Mouse (Mus musculus): ENCODE measurements at regions not wholly inside any gene's neighbourhood (a gene's known extent, or its start where the extent isn't known, plus 50 kb on each side); places are given as distances from the start of the nearest gene placed in this dataset.
A peak's percentile ranks its signal among the peaks of the same experiment; 100 is the strongest.

- H3K36me3 ChIP-seq (ENCODE audit: insufficient read depth, low read length), result no peaks in the 10 kb centered on the region
- no peak overlapping the region for H3K9ac ChIP-seq (ENCODE audit: low read depth, low read length)
- ATAC-seq (replicated peaks; ENCODE audit: low FRiP score, low read depth), result no peak
- H3K9me3 ChIP-seq (replicated peaks; ENCODE audit: low read length), result no peaks in the 10 kb centered on the region
- no peak overlapping the region for H3K4me3 ChIP-seq (replicated peaks; ENCODE audit: low read depth, low read length)
- no peaks in the 10 kb centered on the region for H3K4me1 ChIP-seq (replicated peaks; ENCODE audit: insufficient read depth, low read length)
- no peaks in the 10 kb centered on the region for H3K27me3 ChIP-seq (ENCODE audit: insufficient read depth, low read length)
- peak; percentile 19 for DNase-seq (ENCODE audit: low spot score)
- no peak overlapping the region for H3K4me2 ChIP-seq (ENCODE audit: low read length)
- no peak overlapping the region for H3K27ac ChIP-seq
- peak; percentile 30; the same call in 1 of the 2 replicates for TF ChIP-seq CTCF (IDR thresholded peaks at IDR 0.05; ENCODE audit: low read depth)
Observed at GRCm38 (mm10) chr12:37632368-37632767, 185.2 kb upstream of the Dgkb start.

GRCm38 (mm10) chr12:37633286-37633685 lies 184.2 kb upstream of the Dgkb start:
- no peak for DNase-seq (ENCODE audit: low spot score)
- H3K36me3 ChIP-seq (ENCODE audit: insufficient read depth, low read length), result no peaks in the 10 kb centered on the region
- no peaks in the 10 kb centered on the region for H3K9me3 ChIP-seq (replicated peaks; ENCODE audit: low read length)
- ATAC-seq (replicated peaks; ENCODE audit: low FRiP score, low read depth), result no peak
- no peak overlapping the region for H3K9ac ChIP-seq (ENCODE audit: low read depth, low read length)
- no peak for TF ChIP-seq CTCF (IDR thresholded peaks at IDR 0.05; ENCODE audit: low read depth)
- 61% methylated on average over 4 of the region's 4 CpGs for WGBS
- H3K4me3 ChIP-seq (replicated peaks; ENCODE audit: low read depth, low read length), result no peak overlapping the region
- no peaks in the 10 kb centered on the region for H3K27me3 ChIP-seq (ENCODE audit: insufficient read depth, low read length)
- H3K4me1 ChIP-seq (replicated peaks; ENCODE audit: insufficient read depth, low read length), result no peaks in the 10 kb centered on the region
- H3K4me2 ChIP-seq (ENCODE audit: low read length), result no peak overlapping the region
- no peak overlapping the region for H3K27ac ChIP-seq

GRCm38 (mm10) chr12:37646186-37646585 lies 171.3 kb upstream of the Dgkb start:
- Histone ChIP-seq H3K27me3 (ENCODE audit: insufficient read depth, low read length) (no peaks in the 10 kb centered on the region), H3K9me3 (replicated peaks; ENCODE audit: low read length) (no peaks in the 10 kb centered on the region), H3K36me3 (ENCODE audit: insufficient read depth, low read length) (no peaks in the 10 kb centered on the region), H3K4me3 (replicated peaks; ENCODE audit: low read depth, low read length) (no peak overlapping the region), H3K4me2 (ENCODE audit: low read length) (no peak overlapping the region), H3K9ac (ENCODE audit: low read depth, low read length) (no peak overlapping the region), H3K4me1 (replicated peaks; ENCODE audit: insufficient read depth, low read length) (no peaks in the 10 kb centered on the region), H3K27ac (no peak overlapping the region)
- DNase-seq (ENCODE audit: low spot score) (no peak), ATAC-seq (replicated peaks; ENCODE audit: low FRiP score, low read depth) (no peak)
- 76% methylated on average over 3 of the region's 3 CpGs for WGBS
- no peak for TF ChIP-seq CTCF (IDR thresholded peaks at IDR 0.05; ENCODE audit: low read depth)

- H3K36me3 ChIP-seq (ENCODE audit: insufficient read depth, low read length), result no peaks in the 10 kb centered on the region
- no peak overlapping the region for H3K4me3 ChIP-seq (replicated peaks; ENCODE audit: low read depth, low read length)
- TF ChIP-seq CTCF (IDR thresholded peaks at IDR 0.05; ENCODE audit: low read depth), result no peak
- H3K4me2 ChIP-seq (ENCODE audit: low read length), result no peak overlapping the region
- H3K4me1 ChIP-seq (replicated peaks; ENCODE audit: insufficient read depth, low read length), result no peaks in the 10 kb centered on the region
- 47% methylated on average over 4 of the region's 4 CpGs for WGBS
- ATAC-seq (replicated peaks; ENCODE audit: low FRiP score, low read depth) (no peak), DNase-seq (ENCODE audit: low spot score) (no peak)
- H3K9ac ChIP-seq (ENCODE audit: low read depth, low read length), result no peak overlapping the region
- H3K9me3 ChIP-seq (replicated peaks; ENCODE audit: low read length), result no peaks in the 10 kb centered on the region
- H3K27me3 ChIP-seq (ENCODE audit: insufficient read depth, low read length), result no peaks in the 10 kb centered on the region
- no peak overlapping the region for H3K27ac ChIP-seq
Observed at GRCm38 (mm10) chr12:37653287-37653686, 164.2 kb upstream of the Dgkb start.

GRCm38 (mm10) chr12:37654256-37654655 lies 163.3 kb upstream of the Dgkb start:
- H3K4me2 ChIP-seq (ENCODE audit: low read length), result no peak overlapping the region
- no peak overlapping the region for H3K9ac ChIP-seq (ENCODE audit: low read depth, low read length)
- no peak for ATAC-seq (replicated peaks; ENCODE audit: low FRiP score, low read depth)

GRCm38 (mm10) chr12:37660016-37660415 lies 157.5 kb upstream of the Dgkb start:
- Histone ChIP-seq H3K9me3 (replicated peaks; ENCODE audit: low read length) (no peaks in the 10 kb centered on the region), H3K9ac (ENCODE audit: low read depth, low read length) (no peak overlapping the region), H3K4me2 (ENCODE audit: low read length) (no peak overlapping the region), H3K27ac (no peak overlapping the region), H3K36me3 (ENCODE audit: insufficient read depth, low read length) (no peaks in the 10 kb centered on the region), H3K4me3 (replicated peaks; ENCODE audit: low read depth, low read length) (no peak overlapping the region), H3K4me1 (replicated peaks; ENCODE audit: insufficient read depth, low read length) (no peaks in the 10 kb centered on the region), H3K27me3 (ENCODE audit: insufficient read depth, low read length) (no peaks in the 10 kb centered on the region)
- WGBS, result 84% methylated on average over 1 of the region's 1 CpGs
- DNase-seq (ENCODE audit: low spot score), result no peak
- no peak for TF ChIP-seq CTCF (IDR thresholded peaks at IDR 0.05; ENCODE audit: low read depth)
- no peak for ATAC-seq (replicated peaks; ENCODE audit: low FRiP score, low read depth)

More at GRCm38 (mm10) chr12:37654256-37654655, 163.3 kb upstream of the Dgkb start:
- Histone ChIP-seq H3K27me3 (ENCODE audit: insufficient read depth, low read length) (no peaks in the 10 kb centered on the region), H3K9me3 (replicated peaks; ENCODE audit: low read length) (no peaks in the 10 kb centered on the region), H3K4me1 (replicated peaks; ENCODE audit: insufficient read depth, low read length) (no peaks in the 10 kb centered on the region), H3K4me3 (replicated peaks; ENCODE audit: low read depth, low read length) (no peak overlapping the region), H3K27ac (no peak overlapping the region), H3K36me3 (ENCODE audit: insufficient read depth, low read length) (no peaks in the 10 kb centered on the region)
- DNase-seq (ENCODE audit: low spot score), result no peak
- no peak for TF ChIP-seq CTCF (IDR thresholded peaks at IDR 0.05; ENCODE audit: low read depth)

- ATAC-seq (replicated peaks; ENCODE audit: low FRiP score, low read depth) (no peak), DNase-seq (ENCODE audit: low spot score) (no peak)
- Histone ChIP-seq H3K9ac (ENCODE audit: low read depth, low read length) (no peak overlapping the region), H3K4me1 (replicated peaks; ENCODE audit: insufficient read depth, low read length) (no peaks in the 10 kb centered on the region), H3K4me2 (ENCODE audit: low read length) (no peak overlapping the region), H3K4me3 (replicated peaks; ENCODE audit: low read depth, low read length) (no peak overlapping the region), H3K9me3 (replicated peaks; ENCODE audit: low read length) (no peaks in the 10 kb centered on the region), H3K27ac (no peak overlapping the region), H3K27me3 (ENCODE audit: insufficient read depth, low read length) (no peaks in the 10 kb centered on the region), H3K36me3 (ENCODE audit: insufficient read depth, low read length) (no peaks in the 10 kb centered on the region)
- no peak for TF ChIP-seq CTCF (IDR thresholded peaks at IDR 0.05; ENCODE audit: low read depth)
Observed at GRCm38 (mm10) chr12:37682455-37683110, 134.9 kb upstream of the Dgkb start.
